Mouse (Mus musculus) v-Abl transformed pro-B cells (cell line): Measurements from ENCODE around the gene Gdi1.

Experiments
- in situ Hi-C, 2 experiments: fragments of 400-800 bp; cut with MboI; formaldehyde crosslinking; loops; one replicate each; pipeline ENCODE4 v1.15.1; 2025; ENCODE audit not compliant: unreplicated experiment in 2 of 2

Gdi1 gene

GRCm38 (mm10) chrX:74312540-74313464 lies 8.0 kb downstream of the Gdi1 start, which contains the start of gene Fam50a:
Gene Fam50a (plus strand): TSS chrX:74313033.
- in situ Hi-C loops = no loop called here

GRCm38 (mm10) chrX:74328725-74329161 lies 23.9 kb downstream of the Gdi1 start, which contains the start of gene Plxna3:
Gene Plxna3 (plus strand): TSS chrX:74329066.
- in situ Hi-C loops = no loop called here

DNA sequence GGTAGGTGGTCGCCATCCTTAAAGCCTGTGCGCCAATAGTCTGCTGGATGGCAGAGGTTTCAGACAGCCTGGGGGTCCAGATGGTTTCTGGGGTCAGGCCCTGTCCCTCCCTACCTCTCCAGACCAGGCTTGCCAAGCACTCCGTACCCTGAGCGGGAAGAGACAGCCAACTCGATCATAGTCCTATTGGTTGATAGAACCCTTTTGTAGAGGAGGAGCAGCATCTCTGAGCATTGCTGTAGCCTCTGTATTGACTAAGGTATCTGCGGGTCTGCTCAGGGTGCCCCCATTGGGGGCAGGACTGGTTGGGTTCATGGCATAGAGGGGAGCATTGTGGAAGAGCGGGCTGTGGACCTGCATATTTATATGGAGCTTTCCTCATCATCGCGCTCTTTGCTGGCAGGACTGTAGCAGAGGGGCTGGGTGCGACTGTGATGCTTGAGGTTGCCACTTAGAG lies 24.4 kb downstream of the Gdi1 start:
- in situ Hi-C loops = no loop called here

GRCm38 (mm10) chrX:74330166-74330930 lies 25.6 kb downstream of the Gdi1 start:
- in situ Hi-C loops = no loop called here

- in situ Hi-C loops = no loop called here
Observed at GRCm38 (mm10) chrX:74352645-74353466, 48.1 kb downstream of the Gdi1 start.

- in situ Hi-C loops = no loop called here
Observed at GRCm38 (mm10) chrX:74353467-74353770, 48.6 kb downstream of the Gdi1 start, which contains the start of gene Lage3. Gene Lage3 (minus strand): TSS chrX:74353618.

GRCm38 (mm10) chrX:74357069-74357468 lies 52.3 kb downstream of the Gdi1 start:
- in situ Hi-C loops = loop anchor here in 1 of 2 experiments (5.0 kb wide), 1 partner anchor 35 kb away; no protein-coding TSS in a partner anchor

DNA sequence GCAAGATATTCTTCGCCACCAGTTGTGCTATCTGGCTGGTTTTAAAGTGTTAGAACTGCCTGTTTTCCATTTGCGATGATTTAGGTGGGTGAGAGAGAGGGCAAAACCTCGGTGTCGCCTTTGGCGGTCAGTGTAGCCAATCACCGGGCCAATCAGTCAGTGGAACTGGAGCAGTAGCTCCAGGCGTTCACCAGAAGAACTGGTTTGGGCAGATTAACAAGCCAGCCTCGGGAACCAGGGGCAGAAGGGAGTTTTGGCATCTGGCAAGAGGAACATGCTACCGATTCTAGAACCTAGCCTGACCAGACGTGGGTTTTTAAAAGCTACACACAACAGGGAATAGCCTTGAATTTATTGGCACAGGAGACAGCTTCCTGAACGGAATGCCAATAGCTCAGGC lies 54.4 kb downstream of the Gdi1 start:
- in situ Hi-C loops = loop anchor here in 1 of 2 experiments (5.0 kb wide), 1 partner anchor 37 kb away; no protein-coding TSS in a partner anchor
